17 mouse cellular contexts compared by ENCODE assay signal in the genomic region with DNA sequence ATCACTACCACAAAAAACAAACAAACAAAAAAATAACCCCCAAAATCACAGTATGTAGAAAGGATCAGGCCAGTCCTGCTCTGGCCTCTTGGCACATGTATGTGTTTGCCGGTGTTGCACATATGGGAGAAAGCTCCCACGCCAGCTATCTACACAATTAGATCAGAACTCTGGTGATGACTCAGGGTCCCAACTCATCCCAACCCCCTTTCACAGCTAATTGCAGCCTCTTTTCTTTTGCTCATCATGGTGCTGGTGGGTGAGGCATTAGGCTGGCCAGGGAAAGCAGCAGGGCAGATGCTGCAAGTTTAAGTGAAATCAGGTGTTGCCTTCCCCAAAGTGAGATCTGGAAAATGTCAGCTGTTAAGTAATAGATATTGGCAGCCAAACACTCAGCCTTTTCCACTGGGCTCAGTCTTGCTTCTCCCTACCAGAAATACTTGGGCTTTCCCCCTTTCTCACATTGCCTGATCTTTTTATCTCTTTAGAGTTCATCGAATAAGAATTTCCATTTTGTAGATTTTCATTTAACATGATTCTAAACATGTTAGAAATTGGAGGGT.
A peak's percentile ranks its signal among the peaks of the same experiment; 100 is the strongest.
DNase-seq lines count a peak whose midpoint lies in the region.
"Had no signal": no experiment of that assay in that cellular context is flagged by ENCODE, and none has a peak within 500 bp of the region (broad histone marks: within the 10 kb centered on the region; RNA-seq: fewer than 3 reads in every experiment).

No protein-coding gene starts in this region.

- peak; percentile 5 to 28 for DNase-seq in adrenal gland, adult (ENCODE audit: inconsistent age in 2 of 2, low spot score in 1 of 2)
- no peak for DNase-seq in adrenal gland, postnatal 25 days
- DNase-seq in layer of hippocampus, adult 11-12 months (ENCODE audit: low spot score): peak; percentile 35
- DNase-seq in layer of hippocampus, postnatal 14 days (ENCODE audit: low spot score in 2 of 2): no peak
- DNase-seq in MN1 (ENCODE audit: low spot score): peak; percentile 81
- DNase-seq in layer of hippocampus, adult 9-10 months (ENCODE audit: low spot score): peak; percentile 30
- DNase-seq in urinary bladder, adult 18-20 months (ENCODE audit: low spot score in 2 of 2): no peak
- DNase-seq: cerebellum, adult 11 months; cerebellum, adult 9-11 months; heart, postnatal 4 days; kidney, adult 18-20 months; liver, embryonic 13.5 days; lung, adult 2 months; lung, postnatal 36 days; right cerebral cortex, postnatal 25 days; spleen, adult 18-20 months; thymus, postnatal 14 days had no signal

Comparison
In these comparisons a context has a peak if more than half of its experiments do, and no peak if none do; other contexts are left out.
1. DNase-seq: peak in adrenal gland, adult (2 of 2), layer of hippocampus, adult 11-12 months (single experiment), MN1 (single experiment) and layer of hippocampus, adult 9-10 months (single experiment); none in adrenal gland, postnatal 25 days (single experiment), layer of hippocampus, postnatal 14 days (0 of 2) and urinary bladder, adult 18-20 months (0 of 2).